13 mouse cellular contexts compared by ENCODE assay signal in the genomic region with DNA sequence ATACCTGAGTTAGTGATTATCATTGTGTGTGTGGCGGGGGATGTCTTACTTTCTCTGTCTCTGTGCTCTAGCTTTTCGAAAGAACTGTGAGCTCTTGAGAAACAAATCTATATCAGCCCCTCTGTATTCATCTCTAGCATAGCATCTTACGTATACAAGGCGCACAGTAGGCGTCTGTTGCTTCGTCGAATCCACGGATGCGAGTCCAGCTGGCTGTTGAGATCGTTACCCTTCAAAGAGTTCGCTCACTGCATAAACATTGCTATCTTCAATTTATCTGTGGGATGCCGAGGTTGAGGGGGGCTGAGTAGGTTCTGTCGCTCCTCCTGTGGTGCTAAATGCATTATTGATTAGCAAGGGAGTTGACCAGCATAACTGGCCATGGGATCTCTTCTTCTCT.
DNase-seq lines count a peak whose midpoint lies in the region; ATAC-seq and TF ChIP-seq lines count a peak whose summit lies in the region.
"Had no signal": no experiment of that assay in that cellular context is flagged by ENCODE, and none has a peak within 500 bp of the region (broad histone marks: within the 10 kb centered on the region; RNA-seq: fewer than 3 reads in every experiment).

No protein-coding gene starts in this region.

- no peaks in the 10 kb centered on the region for H3K9me3 ChIP-seq in stomach, embryonic 14.5 days (ENCODE audit: control insufficient read depth, low read depth, low read length)
- no peaks in the 10 kb centered on the region for H3K9me3 ChIP-seq in stomach, postnatal 0 days (ENCODE audit: control insufficient read depth, low read length)
- no peaks in the 10 kb centered on the region for H3K9me3 ChIP-seq in hindbrain, embryonic 10.5 days
- no peaks in the 10 kb centered on the region for H3K9me3 ChIP-seq in midbrain, embryonic 13.5 days
- H3K9me3 ChIP-seq in stomach, embryonic 16.5 days (replicated peaks; ENCODE audit: control insufficient read depth, low read length), result no peaks in the 10 kb centered on the region
- H3K9me3 ChIP-seq: limb, embryonic 10.5 days had no signal

- no peak for DNase-seq in stomach, postnatal 0 days (ENCODE audit: low spot score)
- DNase-seq in hindbrain, embryonic 10.5 days (ENCODE audit: low spot score), result no peak
- DNase-seq in frontal cortex, postnatal 36 days (ENCODE audit: low spot score in 2 of 2), result no peak
- DNase-seq in adrenal gland, postnatal 10 days, result no peak
- DNase-seq: cerebellum, adult 8-10 months; kidney, adult 8-10 months; right cerebral cortex, postnatal 14 days had no signal

- no peaks in the 10 kb centered on the region for H3K36me3 ChIP-seq in stomach, embryonic 14.5 days (ENCODE audit: control insufficient read depth, insufficient read depth, low read length)
- no peaks in the 10 kb centered on the region for H3K36me3 ChIP-seq in stomach, postnatal 0 days (ENCODE audit: control insufficient read depth, insufficient read depth, low read length)
- H3K36me3 ChIP-seq in hindbrain, embryonic 10.5 days, result peaks cover 11% of the 10 kb centered on the region
- H3K36me3 ChIP-seq in midbrain, embryonic 13.5 days, result no peaks in the 10 kb centered on the region
- no peaks in the 10 kb centered on the region for H3K36me3 ChIP-seq in stomach, embryonic 16.5 days (ENCODE audit: control insufficient read depth, insufficient read depth, low read length)
- H3K36me3 ChIP-seq: limb, embryonic 10.5 days had no signal

- no peak for TF ChIP-seq CTCF in stomach, postnatal 0 days (IDR thresholded peaks at IDR 0.05; ENCODE audit: low read depth)

- no peak overlapping the region for H3K9ac ChIP-seq in stomach, embryonic 14.5 days (replicated peaks; ENCODE audit: low read depth, low read length)
- no peak overlapping the region for H3K9ac ChIP-seq in stomach, postnatal 0 days (ENCODE audit: low read length)
- H3K9ac ChIP-seq in midbrain, embryonic 13.5 days (replicated peaks), result 0 out of 2 replicates have a peak overlapping the region, but pooled peaks have one; percentile 21
- H3K9ac ChIP-seq in stomach, embryonic 16.5 days (ENCODE audit: low read length), result no peak overlapping the region
- H3K9ac ChIP-seq: liver, embryonic 14.5 days had no signal

- H3K4me3 ChIP-seq in stomach, embryonic 14.5 days (ENCODE audit: low read depth, low read length), result no peak overlapping the region
- H3K4me3 ChIP-seq in stomach, postnatal 0 days (ENCODE audit: low read depth, low read length), result no peak overlapping the region
- H3K4me3 ChIP-seq in hindbrain, embryonic 10.5 days, result no peak overlapping the region
- H3K4me3 ChIP-seq in midbrain, embryonic 13.5 days (replicated peaks), result no peak overlapping the region
- no peak overlapping the region for H3K4me3 ChIP-seq in stomach, embryonic 16.5 days (replicated peaks; ENCODE audit: low read length)
- H3K4me3 ChIP-seq: limb, embryonic 10.5 days had no signal

- peak overlapping the region; percentile 33; the same call in 1 of the 2 replicates for H3K27ac ChIP-seq in stomach, embryonic 14.5 days (ENCODE audit: low read length)
- no peak overlapping the region for H3K27ac ChIP-seq in stomach, postnatal 0 days (replicated peaks)
- peak overlapping the region; percentile 83 for H3K27ac ChIP-seq in hindbrain, embryonic 10.5 days
- peak overlapping the region; percentile 89 for H3K27ac ChIP-seq in midbrain, embryonic 13.5 days
- 0 out of 2 replicates have a peak overlapping the region, but pooled peaks have one; percentile 55 for H3K27ac ChIP-seq in stomach, embryonic 16.5 days (ENCODE audit: low read length)
- H3K27ac ChIP-seq: limb, embryonic 10.5 days; liver, embryonic 14.5 days had no signal

- no peak overlapping the region for H3K4me2 ChIP-seq in stomach, embryonic 14.5 days (replicated peaks; ENCODE audit: low read depth, low read length)
- no peak overlapping the region for H3K4me2 ChIP-seq in stomach, postnatal 0 days (replicated peaks; ENCODE audit: low read depth)
- H3K4me2 ChIP-seq in midbrain, embryonic 13.5 days (replicated peaks), result no peak overlapping the region
- H3K4me2 ChIP-seq in stomach, embryonic 16.5 days (ENCODE audit: low read depth, low read length), result no peak overlapping the region

- H3K4me1 ChIP-seq in stomach, embryonic 14.5 days (ENCODE audit: control insufficient read depth, insufficient read depth, low read length), result peaks cover 3% of the 10 kb centered on the region; the same call in 1 of the 2 replicates
- no peaks in the 10 kb centered on the region for H3K4me1 ChIP-seq in stomach, postnatal 0 days (replicated peaks; ENCODE audit: control insufficient read depth, insufficient read depth)
- H3K4me1 ChIP-seq in hindbrain, embryonic 10.5 days (replicated peaks), result peaks cover 38% of the 10 kb centered on the region
- peaks cover 59% of the 10 kb centered on the region for H3K4me1 ChIP-seq in midbrain, embryonic 13.5 days (replicated peaks)
- no peaks in the 10 kb centered on the region for H3K4me1 ChIP-seq in stomach, embryonic 16.5 days (ENCODE audit: control insufficient read depth, insufficient read depth, low read length)

- no peak for TF ChIP-seq EP300 in stomach, postnatal 0 days (optimal IDR thresholded peaks at IDR 0.05)

- no peaks in the 10 kb centered on the region for H3K27me3 ChIP-seq in stomach, embryonic 14.5 days (ENCODE audit: control insufficient read depth, insufficient read depth, low read length)
- H3K27me3 ChIP-seq in stomach, postnatal 0 days (ENCODE audit: control insufficient read depth, insufficient read depth, low read length), result no peaks in the 10 kb centered on the region
- no peaks in the 10 kb centered on the region for H3K27me3 ChIP-seq in hindbrain, embryonic 10.5 days (ENCODE audit: insufficient read depth, poor library complexity, severe bottlenecking)
- no peaks in the 10 kb centered on the region for H3K27me3 ChIP-seq in midbrain, embryonic 13.5 days
- H3K27me3 ChIP-seq in stomach, embryonic 16.5 days (ENCODE audit: control insufficient read depth, insufficient read depth, low read length), result no peaks in the 10 kb centered on the region

- 70% methylated on average over 13 of the region's 13 CpGs for WGBS in stomach, embryonic 14.5 days
- 72% methylated on average over 13 of the region's 13 CpGs for WGBS in stomach, postnatal 0 days
- 74% methylated on average over 13 of the region's 13 CpGs for WGBS in hindbrain, embryonic 10.5 days
- 73% methylated on average over 13 of the region's 13 CpGs for WGBS in midbrain, embryonic 13.5 days
- 67% methylated on average over 13 of the region's 13 CpGs for WGBS in stomach, embryonic 16.5 days

- ATAC-seq in stomach, embryonic 14.5 days (ENCODE audit: insufficient number of reproducible peaks, insufficient read depth, low FRiP score, low read depth), result no peak
- ATAC-seq in stomach, postnatal 0 days (ENCODE audit: low FRiP score, low TSS enrichment), result no peak
- ATAC-seq in midbrain, embryonic 13.5 days, result no peak
- ATAC-seq in stomach, embryonic 16.5 days (ENCODE audit: insufficient read depth, low FRiP score), result no peak
- no peak for ATAC-seq in erythroblast, adult 5-6 weeks (replicated peaks; ENCODE audit: low FRiP score, poor library complexity, severe bottlenecking)
